Mouse (Mus musculus): ENCODE data around the gene Olfr569.

The Olfr569 gene

DNA sequence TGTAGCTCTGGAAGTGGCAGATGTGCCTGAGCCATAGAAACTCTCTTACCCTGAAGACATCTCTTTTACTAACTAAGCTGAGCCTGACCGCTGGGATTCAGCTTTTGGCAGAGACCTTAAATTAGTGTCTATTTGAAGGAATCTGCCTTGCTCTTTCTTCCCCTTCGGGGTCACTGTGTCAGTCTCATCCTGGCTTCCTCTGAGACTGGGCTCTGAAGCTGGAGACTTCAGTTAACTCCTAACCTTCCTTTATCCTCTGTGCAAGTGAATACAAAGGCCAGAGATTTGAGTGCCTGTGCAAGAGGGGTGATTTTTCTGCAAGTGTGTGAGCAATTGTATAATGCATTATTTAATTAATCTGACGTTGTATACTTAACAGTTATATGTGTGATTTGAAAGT is at the start of gene Olfr569:
TSS of gene Olfr569 (minus strand) at position 101 of the 400 bp plus-strand sequence.
- DNase-seq (ENCODE audit: low read depth, low spot score) = no peak

- DNase-seq (ENCODE audit: low read depth, low spot score) = no peak
Observed at GRCm38 (mm10) chr7:102927105-102927504, 36.4 kb upstream of the Olfr569 start.

DNA sequence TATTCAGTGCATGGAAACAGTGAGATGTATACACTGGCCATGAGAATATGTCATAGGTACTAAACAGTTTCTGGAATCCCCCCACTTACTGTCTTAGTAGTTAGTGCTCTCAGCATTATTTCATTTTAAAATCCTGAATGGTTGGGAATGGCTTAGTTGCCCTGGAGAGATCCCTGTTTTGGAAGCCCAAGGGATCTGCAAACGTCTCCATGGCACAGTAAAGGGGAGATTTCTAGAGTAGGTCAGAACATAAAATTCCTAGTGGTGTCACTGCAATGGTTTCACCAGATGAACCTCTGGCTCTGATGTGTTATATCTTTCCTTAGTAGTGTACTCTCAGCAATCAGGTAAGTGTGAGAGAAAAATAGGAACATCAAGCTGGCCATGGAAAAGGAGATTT is 33.4 kb upstream of the Olfr569 start, which contains the start of gene Olfr572:
TSS of gene Olfr572 (plus strand) at position 301 of the 400 bp plus-strand sequence.
- no peak for DNase-seq (ENCODE audit: low read depth, low spot score)

- peak; percentile 72 for DNase-seq (ENCODE audit: low read depth, low spot score)
Observed at GRCm38 (mm10) chr7:102919632-102920031, 28.9 kb upstream of the Olfr569 start.

GRCm38 (mm10) chr7:102917032-102917875 is 26.6 kb upstream of the Olfr569 start, which contains the start of gene Olfr571:
Olfr571 (minus strand) TSS chr7:102917536.
- no peak for DNase-seq (ENCODE audit: low read depth, low spot score)

- no peak for DNase-seq (ENCODE audit: low read depth, low spot score)
Observed at GRCm38 (mm10) chr7:102916405-102916804, 25.7 kb upstream of the Olfr569 start.

- no peak for DNase-seq (ENCODE audit: low read depth, low spot score)
Observed at GRCm38 (mm10) chr7:102915261-102915660, 24.6 kb upstream of the Olfr569 start.

DNA sequence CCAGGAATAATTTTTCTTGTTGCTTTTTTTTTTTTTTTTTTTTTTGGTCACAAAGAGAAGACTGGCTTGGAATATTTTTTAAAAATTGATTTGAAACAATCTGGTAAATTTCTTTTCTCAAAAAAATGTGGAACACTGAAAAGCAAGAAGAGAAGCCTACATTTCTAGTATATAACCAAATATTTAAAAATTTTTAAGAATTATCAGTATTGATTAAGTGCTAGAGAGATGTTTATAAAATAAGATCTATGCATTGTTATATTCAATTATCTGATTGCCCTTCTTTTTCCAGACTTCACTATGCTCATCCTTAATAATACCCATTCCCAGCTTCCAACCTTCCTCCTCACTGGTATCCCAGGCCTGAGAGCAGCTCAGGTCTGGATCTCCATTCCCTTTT is 13.9 kb downstream of the Olfr569 start, which contains the start of gene Olfr568:
TSS of gene Olfr568 (plus strand) at position 301 of the 400 bp plus-strand sequence.
- no peak for DNase-seq (ENCODE audit: low read depth, low spot score)

DNA sequence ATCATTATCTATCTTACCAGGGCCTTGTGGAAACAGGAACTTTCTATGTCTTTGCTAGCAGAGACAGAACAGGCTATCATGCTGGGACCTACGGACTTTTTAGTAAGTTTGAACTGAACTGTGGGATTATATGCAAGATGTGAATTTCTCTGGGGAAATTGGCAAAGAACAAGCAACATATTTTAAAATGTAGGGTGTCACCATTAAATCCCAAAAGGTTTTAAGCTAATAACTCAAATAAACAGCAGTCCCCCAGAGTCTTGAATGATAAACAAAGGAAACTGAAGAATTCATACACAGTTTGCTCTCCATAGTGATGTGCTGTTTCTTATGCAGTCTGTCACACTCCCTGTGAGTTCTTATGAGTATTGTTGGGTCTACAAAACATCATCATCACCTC is 32.0 kb downstream of the Olfr569 start, which contains the start of gene Olfr566:
TSS of gene Olfr566 (minus strand) at position 101 of the 400 bp plus-strand sequence.
- no peak for DNase-seq (ENCODE audit: low read depth, low spot score)

DNA sequence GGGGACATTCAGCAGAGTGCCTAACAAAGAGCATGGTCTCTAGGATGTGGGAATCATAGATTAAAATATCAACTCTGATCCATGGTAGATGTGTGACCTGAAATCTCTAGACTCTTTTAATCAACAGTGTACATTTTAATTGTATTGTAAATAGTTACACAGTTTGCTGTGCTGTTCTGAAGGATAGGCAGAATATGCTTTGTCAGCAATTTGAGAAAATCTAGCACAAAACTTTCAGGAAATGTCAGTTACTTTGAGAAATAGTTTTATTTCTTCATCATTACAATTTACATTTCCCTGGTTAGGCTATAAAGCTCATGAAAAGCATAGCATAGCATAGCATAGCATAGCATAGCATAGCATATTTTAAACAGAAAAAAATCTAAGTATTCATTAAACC is 34.9 kb downstream of the Olfr569 start:
- DNase-seq (ENCODE audit: low read depth, low spot score) = no peak

Data from ES-CJ7 (cell line).